Mouse (Mus musculus): ENCODE measurements at regions not wholly inside any gene's neighbourhood (a gene's known extent, or its start where the extent isn't known, plus 50 kb on each side); places are given as distances from the start of the nearest gene placed in this dataset.

GRCm38 (mm10) chr8:126702294-126702693, 108.5 kb upstream of the Irf2bp2 start:
- Histone ChIP-seq H3K4me3 (replicated peaks) (no peak overlapping the region), H3K27ac (replicated peaks) (no peak overlapping the region), H3K4me1 (peaks cover 28% of the 10 kb centered on the region), H3K36me3 (no peaks in the 10 kb centered on the region), H3K4me2 (replicated peaks) (no peak overlapping the region), H3K27me3 (no peaks in the 10 kb centered on the region), H3K9me3 (replicated peaks) (no peaks in the 10 kb centered on the region), H3K9ac (no peak overlapping the region)
- no peak for ATAC-seq (ENCODE audit: insufficient number of reproducible peaks, low FRiP score, low TSS enrichment, low read depth)
- 80% methylated on average over 6 of the region's 6 CpGs for WGBS

- Histone ChIP-seq H3K36me3 (no peaks in the 10 kb centered on the region), H3K4me2 (replicated peaks) (no peak overlapping the region), H3K9me3 (replicated peaks) (no peaks in the 10 kb centered on the region), H3K4me3 (replicated peaks) (no peak overlapping the region), H3K27me3 (no peaks in the 10 kb centered on the region), H3K9ac (no peak overlapping the region), H3K27ac (replicated peaks) (peak overlapping the region; percentile 82), H3K4me1 (peaks cover 25% of the 10 kb centered on the region)
- ATAC-seq (ENCODE audit: insufficient number of reproducible peaks, low FRiP score, low TSS enrichment, low read depth) = peak; percentile 74
- 1% methylated on average over 6 of the region's 6 CpGs for WGBS
Measured at GRCm38 (mm10) chr8:126699389-126699775, 105.6 kb upstream of the Irf2bp2 start.

- Histone ChIP-seq H3K9me3 (replicated peaks) (no peaks in the 10 kb centered on the region), H3K4me2 (replicated peaks) (no peak overlapping the region), H3K36me3 (no peaks in the 10 kb centered on the region), H3K4me3 (replicated peaks) (no peak overlapping the region), H3K27ac (replicated peaks) (peak overlapping the region; percentile 82), H3K9ac (no peak overlapping the region), H3K4me1 (peaks cover 27% of the 10 kb centered on the region), H3K27me3 (no peaks in the 10 kb centered on the region)
- WGBS = 20% methylated on average over 7 of the region's 7 CpGs
- ATAC-seq (ENCODE audit: insufficient number of reproducible peaks, low FRiP score, low TSS enrichment, low read depth) = peak; percentile 55; the same call in 1 of the 2 replicates
Measured at GRCm38 (mm10) chr8:126698601-126699388, 105.0 kb upstream of the Irf2bp2 start.

GRCm38 (mm10) chr8:126696346-126697010, 102.7 kb upstream of the Irf2bp2 start:
- no peak for ATAC-seq (ENCODE audit: insufficient number of reproducible peaks, low FRiP score, low TSS enrichment, low read depth)
- Histone ChIP-seq H3K9me3 (replicated peaks) (no peaks in the 10 kb centered on the region), H3K9ac (no peak overlapping the region), H3K4me1 (peaks cover 35% of the 10 kb centered on the region), H3K27ac (replicated peaks) (no peak overlapping the region), H3K36me3 (no peaks in the 10 kb centered on the region), H3K4me2 (replicated peaks) (no peak overlapping the region), H3K4me3 (replicated peaks) (no peak overlapping the region), H3K27me3 (no peaks in the 10 kb centered on the region)
- WGBS = 70% methylated on average over 7 of the region's 7 CpGs

DNA sequence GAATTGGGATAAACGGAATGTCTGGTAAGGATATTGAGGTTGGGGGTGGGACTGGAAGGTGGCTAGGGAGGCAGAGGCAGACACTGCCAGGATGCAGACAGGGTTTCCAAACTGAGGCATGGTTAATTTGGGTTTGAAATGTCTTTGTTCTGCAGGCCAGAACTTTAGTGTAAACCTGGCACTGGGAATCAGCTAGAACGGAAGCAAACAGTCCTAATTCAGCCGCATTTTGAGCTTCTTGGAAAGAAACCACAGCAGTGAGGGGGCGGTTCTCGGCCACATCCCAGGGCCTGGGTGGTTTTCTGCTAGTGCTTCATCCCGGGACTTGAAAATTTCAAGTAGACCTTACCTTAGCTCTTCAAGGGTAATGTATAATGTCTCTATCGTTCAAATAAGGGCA, 100.6 kb upstream of the Irf2bp2 start:
- Histone ChIP-seq H3K27me3 (no peaks in the 10 kb centered on the region), H3K9ac (no peak overlapping the region), H3K4me2 (replicated peaks) (no peak overlapping the region), H3K36me3 (no peaks in the 10 kb centered on the region), H3K4me3 (replicated peaks) (no peak overlapping the region), H3K27ac (replicated peaks) (0 out of 2 replicates have a peak overlapping the region, but pooled peaks have one; percentile 12), H3K9me3 (replicated peaks) (no peaks in the 10 kb centered on the region), H3K4me1 (peaks cover 28% of the 10 kb centered on the region)
- ATAC-seq (ENCODE audit: insufficient number of reproducible peaks, low FRiP score, low TSS enrichment, low read depth) = no peak
- WGBS = 49% methylated on average over 7 of the region's 7 CpGs

GRCm38 (mm10) chr8:126693642-126694041, 99.9 kb upstream of the Irf2bp2 start:
- 64% methylated on average over 1 of the region's 1 CpGs for WGBS
- Histone ChIP-seq H3K4me2 (replicated peaks) (no peak overlapping the region), H3K36me3 (no peaks in the 10 kb centered on the region), H3K4me1 (peaks cover 21% of the 10 kb centered on the region), H3K4me3 (replicated peaks) (no peak overlapping the region), H3K27ac (replicated peaks) (no peak overlapping the region), H3K27me3 (no peaks in the 10 kb centered on the region), H3K9ac (no peak overlapping the region), H3K9me3 (replicated peaks) (no peaks in the 10 kb centered on the region)
- no peak for ATAC-seq (ENCODE audit: insufficient number of reproducible peaks, low FRiP score, low TSS enrichment, low read depth)

GRCm38 (mm10) chr8:126692711-126693110, 98.9 kb upstream of the Irf2bp2 start:
- Histone ChIP-seq H3K27me3 (no peaks in the 10 kb centered on the region), H3K4me1 (peaks cover 14% of the 10 kb centered on the region; the same call in 1 of the 2 replicates), H3K27ac (replicated peaks) (no peak overlapping the region), H3K4me3 (replicated peaks) (no peak overlapping the region), H3K9ac (no peak overlapping the region), H3K9me3 (replicated peaks) (no peaks in the 10 kb centered on the region), H3K4me2 (replicated peaks) (no peak overlapping the region), H3K36me3 (no peaks in the 10 kb centered on the region)
- no peak for ATAC-seq (ENCODE audit: insufficient number of reproducible peaks, low FRiP score, low TSS enrichment, low read depth)
- 78% methylated on average over 3 of the region's 3 CpGs for WGBS

DNA sequence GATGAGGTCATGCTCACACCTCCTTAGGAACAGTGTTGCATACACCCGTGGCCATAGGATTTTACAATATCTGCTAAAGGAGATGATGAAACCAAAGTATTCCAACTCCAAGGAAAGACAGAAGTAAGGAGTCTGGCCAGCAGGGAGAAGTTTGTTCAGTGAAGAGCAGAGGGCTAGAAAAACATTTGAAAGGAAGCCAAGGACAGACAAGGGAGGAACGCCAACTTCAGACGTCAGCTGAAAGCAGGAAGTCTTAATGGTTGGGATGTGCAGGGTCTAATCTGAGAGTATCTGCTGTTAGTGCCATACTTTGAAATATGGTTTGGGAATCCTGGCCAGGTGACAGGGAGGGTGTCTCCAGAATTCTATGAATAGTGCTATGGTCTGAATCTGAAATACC, 98.5 kb upstream of the Irf2bp2 start:
- Histone ChIP-seq H3K4me2 (replicated peaks) (no peak overlapping the region), H3K9me3 (replicated peaks) (no peaks in the 10 kb centered on the region), H3K27ac (replicated peaks) (no peak overlapping the region), H3K9ac (no peak overlapping the region), H3K4me3 (replicated peaks) (no peak overlapping the region), H3K27me3 (no peaks in the 10 kb centered on the region), H3K4me1 (peaks cover 14% of the 10 kb centered on the region; the same call in 1 of the 2 replicates), H3K36me3 (no peaks in the 10 kb centered on the region)
- ATAC-seq (ENCODE audit: insufficient number of reproducible peaks, low FRiP score, low TSS enrichment, low read depth) = no peak
- 49% methylated on average over 3 of the region's 3 CpGs for whole genome bisulfite sequencing

GRCm38 (mm10) chr8:126688450-126688849, 94.7 kb upstream of the Irf2bp2 start:
- Histone ChIP-seq H3K9me3 (replicated peaks) (no peaks in the 10 kb centered on the region), H3K4me2 (replicated peaks) (no peak overlapping the region), H3K4me1 (peaks cover 37% of the 10 kb centered on the region), H3K4me3 (replicated peaks) (no peak overlapping the region), H3K27me3 (no peaks in the 10 kb centered on the region), H3K9ac (no peak overlapping the region), H3K27ac (replicated peaks) (no peak overlapping the region), H3K36me3 (no peaks in the 10 kb centered on the region)
- 77% methylated on average over 5 of the region's 5 CpGs for WGBS
- ATAC-seq (ENCODE audit: insufficient number of reproducible peaks, low FRiP score, low TSS enrichment, low read depth) = no peak

- Histone ChIP-seq H3K27me3 (no peaks in the 10 kb centered on the region), H3K27ac (replicated peaks) (no peak overlapping the region), H3K9ac (no peak overlapping the region), H3K9me3 (replicated peaks) (no peaks in the 10 kb centered on the region), H3K4me1 (peaks cover 41% of the 10 kb centered on the region), H3K36me3 (no peaks in the 10 kb centered on the region), H3K4me2 (replicated peaks) (no peak overlapping the region), H3K4me3 (replicated peaks) (no peak overlapping the region)
- ATAC-seq (ENCODE audit: insufficient number of reproducible peaks, low FRiP score, low TSS enrichment, low read depth) = no peak
- WGBS = 82% methylated on average over 6 of the region's 6 CpGs
Measured at GRCm38 (mm10) chr8:126688014-126688413, 94.2 kb upstream of the Irf2bp2 start.

DNA sequence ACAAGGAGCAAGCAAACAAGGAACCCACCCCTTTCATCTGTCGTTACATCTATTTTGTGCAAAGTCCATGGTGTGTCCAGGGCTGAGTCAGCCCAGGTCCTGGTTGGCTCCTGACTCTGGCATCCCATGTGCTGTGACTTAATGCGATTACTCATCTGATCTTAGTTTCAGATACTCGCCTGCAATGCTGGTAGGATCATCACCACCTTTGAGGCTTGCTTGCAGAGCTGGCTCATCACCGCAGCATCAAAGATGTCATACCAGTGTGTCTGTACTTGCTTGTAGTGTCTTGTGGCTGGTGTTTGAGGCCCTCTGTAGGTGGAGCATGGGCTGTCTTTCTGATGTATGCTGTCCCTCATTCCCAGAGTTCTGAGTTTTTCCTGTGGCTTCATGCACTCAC, 93.0 kb upstream of the Irf2bp2 start:
- H3K9ac ChIP-seq = no peak overlapping the region
- no peaks in the 10 kb centered on the region for H3K9me3 ChIP-seq (replicated peaks)
- H3K36me3 ChIP-seq = no peaks in the 10 kb centered on the region
- WGBS = 67% methylated on average over 4 of the region's 4 CpGs
- peak overlapping the region; percentile 65; the same call in 1 of the 2 replicates for H3K27ac ChIP-seq (replicated peaks)
- H3K4me2 ChIP-seq (replicated peaks) = no peak overlapping the region
- H3K27me3 ChIP-seq = no peaks in the 10 kb centered on the region
- no peak for ATAC-seq (ENCODE audit: insufficient number of reproducible peaks, low FRiP score, low TSS enrichment, low read depth)
- no peak overlapping the region for H3K4me3 ChIP-seq (replicated peaks)
- H3K4me1 ChIP-seq = peaks cover 46% of the 10 kb centered on the region
